Mouse (Mus musculus): ENCODE data around the gene Plxnb2. TPM values are rescaled to one million over a fixed set of nuclear protein-coding genes. Genes with fewer than 3 reads are reported as not detected.

The Plxnb2 gene
- polyA plus RNA-seq, 2 experiments, result 170 to 212 TPM

DNA sequence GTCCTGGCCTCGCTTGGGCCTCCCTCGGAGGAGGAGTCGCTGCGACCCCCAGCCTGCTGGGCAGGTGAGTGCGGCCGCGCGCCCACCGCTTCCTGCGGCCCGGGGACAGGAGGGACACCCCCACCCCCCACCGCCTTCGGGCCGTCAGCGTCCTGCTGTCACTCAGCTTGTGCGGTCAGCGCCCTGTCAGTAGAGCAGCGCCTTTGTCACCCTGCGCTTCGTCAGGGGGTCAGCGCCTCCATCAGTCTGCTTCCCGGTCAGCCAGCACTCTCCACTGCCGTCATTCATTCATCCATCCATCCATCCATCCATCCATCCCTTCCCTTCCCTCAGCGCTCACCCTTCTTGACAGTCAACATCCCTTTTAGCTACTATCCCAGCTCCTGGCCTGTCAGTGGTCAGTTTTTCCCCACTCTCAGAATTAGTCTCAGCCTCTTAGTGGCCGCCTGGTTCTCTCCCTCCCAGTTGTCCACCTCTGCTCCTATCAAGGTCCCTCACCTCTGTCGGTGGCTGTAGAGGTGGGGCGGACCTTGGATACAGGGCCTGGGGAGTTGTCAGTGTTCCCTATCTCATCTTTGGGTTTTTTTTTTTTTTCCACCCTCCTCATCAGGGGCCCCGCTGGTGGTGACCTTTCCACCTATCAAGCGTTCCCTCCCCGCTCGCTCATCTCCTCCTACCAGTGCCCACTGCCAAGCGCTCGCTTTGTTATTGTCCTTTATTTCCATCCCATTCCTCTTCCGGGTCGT, 31.3 kb upstream of the Plxnb2 start:
- Histone ChIP-seq H3K27ac (replicated peaks; ENCODE audit: low read depth, low read length) (peak overlapping the region; percentile 65; the same call in 1 of the 2 replicates), H3K4me1 (ENCODE audit: control insufficient read depth, insufficient read depth, low read length) (peaks cover 8% of the 10 kb centered on the region; the same call in 1 of the 2 replicates), H3K27me3 (ENCODE audit: control insufficient read depth, insufficient read depth, low read length) (no peaks in the 10 kb centered on the region), H3K4me3 (replicated peaks; ENCODE audit: low read length) (peak overlapping the region; percentile 94), H3K9ac (ENCODE audit: low read depth, low read length, severe bottlenecking) (peak overlapping the region; percentile 96), H3K36me3 (ENCODE audit: control insufficient read depth, insufficient read depth, low read length) (peaks cover 14% of the 10 kb centered on the region; the same call in 1 of the 2 replicates), H3K4me2 (replicated peaks; ENCODE audit: low read depth, low read length, severe bottlenecking) (peak overlapping the region; percentile 85), H3K9me3 (ENCODE audit: control insufficient read depth, low read length) (no peaks in the 10 kb centered on the region)
- 2% methylated on average over 27 of the region's 35 CpGs for WGBS
- ATAC-seq (ENCODE audit: low FRiP score, low read depth), result peak; percentile 46
- DNase-seq (ENCODE audit: low spot score), result no peak
- TF ChIP-seq POLR2A (IDR thresholded peaks at IDR 0.05; ENCODE audit: borderline replicate concordance, extremely low read depth, insufficient read depth, insufficient read length), result 0 out of 2 replicates have a peak, but pooled peaks have one; percentile 4

DNA sequence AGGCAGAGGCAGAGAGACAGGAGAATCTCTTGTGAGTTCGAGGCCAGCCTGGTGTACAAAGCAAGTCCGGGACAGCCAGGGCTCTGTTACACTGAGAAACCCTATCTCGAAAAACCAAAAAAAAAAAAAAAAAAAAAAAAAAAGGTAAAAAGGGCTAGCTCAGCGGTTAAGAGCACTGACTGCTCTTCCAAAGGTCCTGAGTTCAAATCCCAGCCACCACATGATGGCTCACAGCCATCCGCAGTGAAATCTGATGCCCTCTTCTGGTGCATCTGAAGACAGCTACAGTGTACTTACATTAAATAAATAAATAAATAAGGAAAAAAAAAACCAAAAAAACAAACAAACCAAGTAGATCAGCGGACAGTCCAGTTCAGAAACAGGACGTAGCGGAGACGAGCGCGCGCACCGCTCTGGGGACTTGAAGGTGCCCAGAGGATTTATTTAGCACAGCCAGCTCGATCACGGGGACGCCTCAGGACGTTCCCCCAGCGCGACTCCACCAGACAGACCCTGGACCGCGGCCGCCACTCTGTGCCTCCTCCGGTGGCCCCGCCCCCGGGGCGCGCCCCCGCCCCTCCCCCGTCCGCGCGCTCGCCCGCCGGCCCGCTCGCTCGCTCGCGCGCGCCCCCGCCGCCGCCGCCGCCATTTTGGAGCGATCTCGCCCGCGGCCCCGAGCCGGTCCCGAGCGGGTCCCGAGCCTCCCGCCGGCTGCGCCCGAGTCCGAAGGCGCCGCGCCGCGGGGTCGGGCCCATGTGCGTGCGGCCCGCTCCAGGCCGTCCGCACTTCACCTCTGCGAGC, 30.5 kb upstream of the Plxnb2 start, which contains the start of gene Ppp6r2:
Gene Ppp6r2 (plus strand): TSS at position 639 of the 801 bp plus-strand sequence.
- Histone ChIP-seq H3K36me3 (ENCODE audit: control insufficient read depth, insufficient read depth, low read length) (peaks cover 8% of the 10 kb centered on the region; the same call in 1 of the 2 replicates), H3K4me3 (replicated peaks; ENCODE audit: low read length) (peak within 1 kb of the TSS; percentile 94), H3K9me3 (ENCODE audit: control insufficient read depth, low read length) (no peaks in the 10 kb centered on the region), H3K4me2 (replicated peaks; ENCODE audit: low read depth, low read length, severe bottlenecking) (peak within 1 kb of the TSS; percentile 85), H3K9ac (ENCODE audit: low read depth, low read length, severe bottlenecking) (peak within 1 kb of the TSS; percentile 96), H3K4me1 (ENCODE audit: control insufficient read depth, insufficient read depth, low read length) (peaks cover 8% of the 10 kb centered on the region; the same call in 1 of the 2 replicates), H3K27me3 (ENCODE audit: control insufficient read depth, insufficient read depth, low read length) (no peaks in the 10 kb centered on the region), H3K27ac (replicated peaks; ENCODE audit: low read depth, low read length) (peak within 1 kb of the TSS; percentile 65)
- 5% methylated on average over 36 of the region's 73 CpGs for WGBS
- peak; percentile 87 for ATAC-seq (ENCODE audit: low FRiP score, low read depth)
- 0 out of 2 replicates have a peak, but pooled peaks have one; percentile 20 for TF ChIP-seq POLR2A (IDR thresholded peaks at IDR 0.05; ENCODE audit: borderline replicate concordance, extremely low read depth, insufficient read depth, insufficient read length)
- peak; percentile 72 for DNase-seq (ENCODE audit: low spot score)

DNA sequence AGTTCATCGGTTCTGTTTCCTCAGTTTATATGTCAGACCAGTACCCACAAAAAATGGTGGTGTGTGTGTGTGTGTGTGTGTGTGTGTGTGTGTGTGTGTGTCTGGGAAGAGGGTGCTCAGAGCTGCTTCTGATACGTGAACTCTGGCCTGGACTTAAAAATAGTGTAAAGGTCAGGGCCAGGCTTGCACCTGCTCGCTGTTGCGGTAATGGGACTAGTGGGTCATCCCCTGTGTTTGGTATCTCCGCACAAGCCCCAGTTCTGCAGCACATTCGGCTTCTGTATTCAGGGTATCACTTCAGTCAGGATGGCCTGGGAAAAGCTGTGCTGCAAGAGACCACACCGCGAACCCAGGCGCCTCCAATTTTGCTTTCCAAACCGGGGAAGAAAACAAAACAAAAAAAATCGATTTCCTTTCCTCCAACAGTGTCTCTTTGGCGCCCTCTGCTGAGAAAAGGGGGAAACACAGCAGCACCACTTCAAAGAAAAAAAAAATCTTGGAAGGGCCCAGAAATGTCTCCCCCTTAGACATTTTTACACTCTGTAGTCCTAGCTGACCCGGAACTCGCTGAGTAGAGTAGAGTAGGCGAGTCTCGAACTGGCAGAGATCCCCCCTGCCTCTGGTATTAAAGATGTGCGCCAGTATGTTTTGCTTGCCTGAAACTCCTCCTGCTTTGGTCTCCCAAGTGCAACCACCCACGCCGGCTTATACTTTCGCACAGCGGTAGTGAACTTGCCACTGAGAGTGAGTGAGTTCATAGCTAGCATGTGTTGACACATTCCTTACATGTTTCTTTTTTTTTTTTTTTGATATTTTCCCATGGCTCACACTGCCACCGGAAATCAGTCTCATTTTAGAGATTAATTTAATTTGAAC, 29.5 kb upstream of the Plxnb2 start:
- TF ChIP-seq POLR2A (IDR thresholded peaks at IDR 0.05; ENCODE audit: borderline replicate concordance, extremely low read depth, insufficient read depth, insufficient read length), result no peak
- WGBS, result 17% methylated on average over 22 of the region's 22 CpGs
- ATAC-seq (ENCODE audit: low FRiP score, low read depth) (no peak; the same call in 1 of the 2 replicates), DNase-seq (ENCODE audit: low spot score) (peak; percentile 84)
- no peaks in the 10 kb centered on the region for H3K27me3 ChIP-seq (ENCODE audit: control insufficient read depth, insufficient read depth, low read length)
- H3K4me2 ChIP-seq (replicated peaks; ENCODE audit: low read depth, low read length, severe bottlenecking), result peak overlapping the region; percentile 48
- no peak overlapping the region for H3K9ac ChIP-seq (ENCODE audit: low read depth, low read length, severe bottlenecking)
- H3K4me3 ChIP-seq (replicated peaks; ENCODE audit: low read length), result peak overlapping the region; percentile 33
- no peaks in the 10 kb centered on the region for H3K36me3 ChIP-seq (ENCODE audit: control insufficient read depth, insufficient read depth, low read length)
- H3K4me1 ChIP-seq (ENCODE audit: control insufficient read depth, insufficient read depth, low read length), result peaks cover 8% of the 10 kb centered on the region; the same call in 1 of the 2 replicates
- no peaks in the 10 kb centered on the region for H3K9me3 ChIP-seq (ENCODE audit: control insufficient read depth, low read length)
- peak overlapping the region; percentile 48; the same call in 1 of the 2 replicates for H3K27ac ChIP-seq (replicated peaks; ENCODE audit: low read depth, low read length)

DNA sequence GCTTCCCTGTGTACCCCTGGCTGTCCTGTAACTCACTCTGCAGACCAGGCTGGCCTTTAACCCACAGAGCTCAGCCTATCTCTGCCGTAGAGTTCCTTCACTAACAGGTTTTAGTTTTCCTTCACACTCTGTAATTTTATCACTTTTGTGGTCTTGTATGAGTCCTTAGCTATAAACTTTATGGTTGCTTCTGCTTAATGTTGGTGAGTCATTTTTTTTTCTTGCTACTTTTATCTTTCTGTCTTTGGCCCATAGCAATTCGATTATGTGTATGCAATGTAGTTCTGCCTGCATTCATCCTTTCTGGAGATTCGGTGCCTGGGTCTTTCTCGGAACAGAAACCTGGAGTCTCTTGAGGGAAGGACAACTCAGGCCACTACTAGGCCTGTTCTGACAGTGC, 26.9 kb upstream of the Plxnb2 start:
- Histone ChIP-seq H3K27ac (replicated peaks; ENCODE audit: low read depth, low read length) (no peak overlapping the region), H3K4me3 (replicated peaks; ENCODE audit: low read length) (no peak overlapping the region), H3K9me3 (ENCODE audit: control insufficient read depth, low read length) (peaks cover 7% of the 10 kb centered on the region; the same call in 1 of the 2 replicates), H3K36me3 (ENCODE audit: control insufficient read depth, insufficient read depth, low read length) (no peaks in the 10 kb centered on the region), H3K4me2 (replicated peaks; ENCODE audit: low read depth, low read length, severe bottlenecking) (no peak overlapping the region), H3K9ac (ENCODE audit: low read depth, low read length, severe bottlenecking) (no peak overlapping the region), H3K27me3 (ENCODE audit: control insufficient read depth, insufficient read depth, low read length) (no peaks in the 10 kb centered on the region), H3K4me1 (ENCODE audit: control insufficient read depth, insufficient read depth, low read length) (peaks cover 5% of the 10 kb centered on the region; the same call in 1 of the 2 replicates)
- ATAC-seq (ENCODE audit: low FRiP score, low read depth) (no peak), DNase-seq (ENCODE audit: low spot score) (no peak)
- TF ChIP-seq POLR2A (IDR thresholded peaks at IDR 0.05; ENCODE audit: borderline replicate concordance, extremely low read depth, insufficient read depth, insufficient read length), result no peak
- WGBS, result 84% methylated on average over 4 of the region's 4 CpGs
